ENCODE assay signal across 9 mouse cellular contexts in genomic region chr9:99874735-99875617, GRCm38 (mm10). TPM values are rescaled to one million over a fixed set of nuclear protein-coding genes. Genes with fewer than 3 reads are reported as not detected.
DNase-seq lines count a peak whose midpoint lies in the region; ATAC-seq lines count a peak whose summit lies in the region.
"Had no signal": no experiment of that assay in that cellular context is flagged by ENCODE, and none has a peak within 500 bp of the region (broad histone marks: within the 10 kb centered on the region; RNA-seq: fewer than 3 reads in every experiment).

No protein-coding gene starts in this region.

- peak overlapping the region; percentile 30 for H3K4me3 ChIP-seq in kidney, embryonic 14.5 days (ENCODE audit: low read length)
- peak overlapping the region; percentile 25 for H3K4me3 ChIP-seq in hindbrain, embryonic 15.5 days
- H3K4me3 ChIP-seq in neural tube, embryonic 11.5 days (ENCODE audit: low read depth, low read length): 0 out of 2 replicates have a peak overlapping the region, but pooled peaks have one; percentile 10

- peaks cover 97% of the 10 kb centered on the region for H3K27me3 ChIP-seq in kidney, embryonic 14.5 days (ENCODE audit: control insufficient read depth, insufficient read depth, low read length)
- peaks cover 94% of the 10 kb centered on the region for H3K27me3 ChIP-seq in hindbrain, embryonic 15.5 days
- peaks cover 98% of the 10 kb centered on the region for H3K27me3 ChIP-seq in neural tube, embryonic 11.5 days (ENCODE audit: control insufficient read depth, insufficient read depth, low read length)

- H3K9ac ChIP-seq in kidney, embryonic 14.5 days (ENCODE audit: low read depth, low read length): no peak overlapping the region
- H3K9ac ChIP-seq in hindbrain, embryonic 15.5 days: no peak overlapping the region
- peak overlapping the region; percentile 22 for H3K9ac ChIP-seq in neural tube, embryonic 11.5 days (ENCODE audit: low read length)

- no peaks in the 10 kb centered on the region for H3K36me3 ChIP-seq in kidney, embryonic 14.5 days (ENCODE audit: control insufficient read depth, insufficient read depth, low read length)
- H3K36me3 ChIP-seq in hindbrain, embryonic 15.5 days: no peaks in the 10 kb centered on the region
- H3K36me3 ChIP-seq in neural tube, embryonic 11.5 days (ENCODE audit: control insufficient read depth, insufficient read depth, low read length): no peaks in the 10 kb centered on the region

- 1% methylated on average over 52 of the region's 52 CpGs for WGBS in kidney, embryonic 14.5 days
- WGBS in hindbrain, embryonic 15.5 days: 1% methylated on average over 52 of the region's 52 CpGs
- WGBS in neural tube, embryonic 11.5 days: 2% methylated on average over 52 of the region's 52 CpGs

- H3K4me2 ChIP-seq in kidney, embryonic 14.5 days (replicated peaks; ENCODE audit: low read depth, low read length): no peak overlapping the region
- H3K4me2 ChIP-seq in hindbrain, embryonic 15.5 days: peak overlapping the region; percentile 49
- no peak overlapping the region for H3K4me2 ChIP-seq in neural tube, embryonic 11.5 days (ENCODE audit: low read depth)

- H3K27ac ChIP-seq in kidney, embryonic 14.5 days (ENCODE audit: low read depth, low read length): no peak overlapping the region
- H3K27ac ChIP-seq in hindbrain, embryonic 15.5 days (replicated peaks): no peak overlapping the region
- no peak overlapping the region for H3K27ac ChIP-seq in neural tube, embryonic 11.5 days (ENCODE audit: low read depth, low read length)

- DNase-seq in kidney, adult 18-20 months: no peak
- DNase-seq in embryo, embryonic 10.5 days (ENCODE audit: low spot score): peak; percentile 35
- peak; percentile 48 for DNase-seq in neural tube, embryonic 11.5 days (ENCODE audit: low spot score)
- DNase-seq in right cerebral cortex, postnatal 36 days (ENCODE audit: low spot score in 2 of 2): no peak
- DNase-seq in thymus, postnatal 0 days (ENCODE audit: low spot score): no peak
- no peak for DNase-seq in adipocyte (ENCODE audit: low spot score)
- DNase-seq: lung, postnatal 10 days had no signal

- ATAC-seq in kidney, embryonic 14.5 days (ENCODE audit: low FRiP score, low TSS enrichment): no peak
- ATAC-seq in hindbrain, embryonic 15.5 days (ENCODE audit: low FRiP score, low read depth): no peak
- ATAC-seq in neural tube, embryonic 11.5 days (ENCODE audit: insufficient read depth, low FRiP score, low TSS enrichment): no peak

- H3K9me3 ChIP-seq in kidney, embryonic 14.5 days (ENCODE audit: control insufficient read depth, low read length): no peaks in the 10 kb centered on the region
- no peaks in the 10 kb centered on the region for H3K9me3 ChIP-seq in hindbrain, embryonic 15.5 days
- no peaks in the 10 kb centered on the region for H3K9me3 ChIP-seq in neural tube, embryonic 11.5 days (ENCODE audit: control insufficient read depth, low read length)

- 0 out of 2 replicates have a peak, but pooled peaks cover 5% of the 10 kb centered on the region for H3K4me1 ChIP-seq in kidney, embryonic 14.5 days (ENCODE audit: control insufficient read depth, insufficient read depth, low read length)
- H3K4me1 ChIP-seq in hindbrain, embryonic 15.5 days (replicated peaks): peaks cover 39% of the 10 kb centered on the region
- H3K4me1 ChIP-seq in neural tube, embryonic 11.5 days (ENCODE audit: control insufficient read depth, insufficient read depth, low read length): peaks cover 13% of the 10 kb centered on the region

RNA-seq across cellular contexts. Expression of gene Sox14, which starts 1.0 kb away (rescaled TPM):
- not detected in 2 replicates for polyA plus RNA-seq in kidney, embryonic 14.5 days (2014; fragmentation: Nextera tagmentation; extraction: Ambion mirVana)
- 11.0 and 15.3 TPM in 2 replicates for polyA plus RNA-seq in hindbrain, embryonic 15.5 days (2015; fragmentation: Nextera tagmentation; extraction: Ambion mirVana)
- polyA plus RNA-seq in neural tube, embryonic 11.5 days (2014; fragmentation: Nextera tagmentation; extraction: Ambion mirVana): 4.2 and 4.8 TPM in 2 replicates
- not detected in 2 replicates for polyA plus RNA-seq in thymus, postnatal 0 days (2015; fragmentation: Nextera tagmentation; extraction: Ambion mirVana)

Comparison
In these comparisons a context has a peak if more than half of its experiments do, and no peak if none do; other contexts are left out.
1. DNase-seq: peak in embryo, embryonic 10.5 days (single experiment) and neural tube, embryonic 11.5 days (single experiment); none in kidney, adult 18-20 months (single experiment), right cerebral cortex, postnatal 36 days (0 of 2), thymus, postnatal 0 days (single experiment) and adipocyte (single experiment).
2. Peak in every context shown above with its lines, with median percentiles within 50 percentile points of each other: H3K4me3 ChIP-seq.